Mouse (Mus musculus) lung, embryonic 16.5 days (tissue): ENCODE results near the gene Atp6ap2. TPM values are rescaled to one million over a fixed set of nuclear protein-coding genes. Genes with fewer than 3 reads are reported as not detected.

Experiments
- ATAC-seq: fragments of 200-750 bp; cut with Nextera tagmentation; 2 replicates; pipeline ENCODE4 v1.8.0; 2017; ENCODE audit warnings: low read depth, mild to moderate bottlenecking, moderate library complexity
- H3K27ac ChIP-seq: fragments of 300-500 bp; sonication (generic); 2 replicates; pipeline ENCODE4 v1.5.1; 2014; ENCODE audit warnings: mild to moderate bottlenecking, control low read depth, low read length
- H3K27me3 ChIP-seq: fragments of 300-500 bp; sonication (generic); 2 replicates; pipeline ENCODE4 v1.6.1; 2014; ENCODE audit warnings: low read depth, low read length, mixed read lengths; ENCODE audit not compliant: control insufficient read depth, insufficient read depth
- H3K36me3 ChIP-seq: fragments of 300-500 bp; sonication (generic); 2 replicates; pipeline ENCODE4 v1.6.1; 2014; ENCODE audit warnings: low read length; ENCODE audit not compliant: control insufficient read depth, insufficient read depth
- H3K4me1 ChIP-seq: fragments of 300-500 bp; sonication (generic); replicated peaks from 2 replicates; pipeline ENCODE4 v1.6.1; 2014; ENCODE audit warnings: low read length, mixed read lengths; ENCODE audit not compliant: control insufficient read depth, insufficient read depth
- H3K4me2 ChIP-seq: fragments of 300-500 bp; sonication (generic); 2 replicates; pipeline ENCODE4 v1.6.1; 2014; ENCODE audit warnings: low read depth, low read length, control low read depth
- H3K4me3 ChIP-seq: fragments of 300-500 bp; sonication (generic); 2 replicates; pipeline ENCODE4 v1.5.1; 2014; ENCODE audit warnings: mild to moderate bottlenecking, low read length, control low read depth
- H3K9ac ChIP-seq: fragments of 300-500 bp; sonication (generic); 2 replicates; pipeline ENCODE4 v1.6.1; 2014; ENCODE audit warnings: low read length, control low read depth
- H3K9me3 ChIP-seq: fragments of 300-500 bp; sonication (generic); 2 replicates; pipeline ENCODE4 v1.6.1; 2016; ENCODE audit warnings: low read length; ENCODE audit not compliant: control insufficient read depth
- WGBS: fragments of 180-500 bp; shearing (Covaris S2); extraction: QIAGEN DNeasy Blood & Tissue Kit; methylation state at CpG from one replicate; pipeline ENCODE4 v1.1.7; 2014; 5-methylcytosine and 5-hydroxymethylcytosine counted together
- polyA plus RNA-seq: library from polyadenylated mRNA; unstranded; fragments of >200 nt; fragmentation: Nextera tagmentation; extraction: Ambion mirVana; gene quantifications from 2 replicates; pipeline ENCODE4 v1.2.1, GENCODE M21; 2015

Atp6ap2 gene
- polyA plus RNA-seq, 1 experiment from 2014 or later = 96.0 TPM

DNA sequence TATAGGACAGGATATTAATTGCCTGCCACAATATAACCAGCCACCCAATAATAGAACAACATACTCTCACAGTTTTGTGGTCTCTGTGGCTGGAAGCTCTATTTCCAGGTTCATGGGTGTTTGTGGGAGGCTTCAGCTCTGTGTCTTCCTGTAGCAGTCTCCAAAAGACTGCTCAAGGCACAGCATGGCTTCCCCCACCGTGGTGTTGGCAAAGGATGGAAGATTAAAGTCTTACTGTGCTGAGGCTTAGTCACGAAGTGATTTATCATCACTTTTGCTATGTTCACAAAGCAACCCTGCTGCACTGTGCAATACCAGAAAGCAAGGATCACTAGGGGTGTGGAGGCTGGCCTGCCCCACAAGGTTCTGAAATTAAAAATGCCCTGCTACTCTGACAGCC is 66.3 kb downstream of the Atp6ap2 start:
- H3K36me3 ChIP-seq = peaks cover 10% of the 10 kb centered on the region; the same call in 1 of the 2 replicates
- H3K4me1 ChIP-seq = no peaks in the 10 kb centered on the region
- H3K4me3 ChIP-seq = no peak overlapping the region
- H3K4me2 ChIP-seq = no peak overlapping the region
- H3K27ac ChIP-seq = no peak overlapping the region
- no peak overlapping the region for H3K9ac ChIP-seq
- H3K27me3 ChIP-seq = no peaks in the 10 kb centered on the region
- no peaks in the 10 kb centered on the region for H3K9me3 ChIP-seq
- WGBS = 79% methylated on average over 2 of the region's 2 CpGs
- no peak for ATAC-seq

Other genes starting within 250 kb of the Atp6ap2 start
- gene 1810030O07Rik, start 85.9 kb downstream of the Atp6ap2 start, polyA plus RNA-seq = 42.4 and 42.5 TPM in 2 replicates
- 9.8 and 11.1 TPM in 2 replicates for gene Med14, start 174.3 kb downstream of the Atp6ap2 start, polyA plus RNA-seq